Mouse (Mus musculus) midbrain, postnatal 0 days (tissue): ENCODE measurements at regions not wholly inside any gene's neighbourhood (a gene's known extent, or its start where the extent isn't known, plus 50 kb on each side); places are given as distances from the start of the nearest gene placed in this dataset.
A peak's percentile ranks its signal among the peaks of the same experiment; 100 is the strongest.

Experiments used
- ATAC-seq: fragments of 200-750 bp; cut with Nextera tagmentation; 2 replicates; pipeline ENCODE4 v1.8.0; 2017; ENCODE audit warnings: moderate number of reproducible peaks, mild to moderate bottlenecking, moderate TSS enrichment, moderate library complexity; ENCODE audit not compliant: low FRiP score
- DNase-seq: peaks from one replicate; pipeline ENCODE4 v3.0.0-alpha.2; 2015; ENCODE audit warnings: low spot score
- H3K27ac ChIP-seq: fragments of 300-500 bp; sonication (generic); 2 replicates; pipeline ENCODE4 v1.5.1; 2014; ENCODE audit warnings: low read depth, mild to moderate bottlenecking, low read length, mixed read lengths
- H3K27me3 ChIP-seq: fragments of 300-500 bp; sonication (generic); 2 replicates; pipeline ENCODE4 v1.6.1; 2014; ENCODE audit warnings: low read length, control low read depth, mixed read lengths; ENCODE audit not compliant: insufficient read depth
- H3K36me3 ChIP-seq: fragments of 300-500 bp; sonication (generic); 2 replicates; pipeline ENCODE4 v1.6.1; 2014; ENCODE audit warnings: low read length, control low read depth, mixed read lengths; ENCODE audit not compliant: insufficient read depth
- H3K4me1 ChIP-seq: fragments of 300-500 bp; sonication (generic); 2 replicates; pipeline ENCODE4 v1.6.1; 2014; ENCODE audit warnings: mild to moderate bottlenecking, control low read depth, antibody characterized with exemption, low read length, mixed read lengths; ENCODE audit not compliant: insufficient read depth
- H3K4me2 ChIP-seq: fragments of 300-500 bp; sonication (generic); 2 replicates; pipeline ENCODE4 v1.6.1; 2014; ENCODE audit warnings: low read depth, mild to moderate bottlenecking, low read length, mixed read lengths; ENCODE audit not compliant: poor library complexity, severe bottlenecking
- H3K4me3 ChIP-seq: fragments of 300-500 bp; sonication (generic); 2 replicates; pipeline ENCODE4 v1.5.1; 2014; ENCODE audit warnings: low read depth, mild to moderate bottlenecking, low read length, moderate library complexity
- H3K9ac ChIP-seq: fragments of 300-500 bp; sonication (generic); replicated peaks from 2 replicates; pipeline ENCODE4 v1.6.1; 2014; ENCODE audit warnings: mild to moderate bottlenecking, low read length, moderate library complexity, mixed read lengths; ENCODE audit not compliant: poor library complexity, severe bottlenecking
- H3K9me3 ChIP-seq: fragments of 300-500 bp; sonication (generic); 2 replicates; pipeline ENCODE4 v1.6.1; 2016; ENCODE audit warnings: low read length, control low read depth
- CTCF ChIP-seq: IDR thresholded peaks from 2 replicates; pipeline ENCODE4 v1.5.1; 2016; ENCODE audit warnings: antibody characterized with exemption, mild to moderate bottlenecking
- WGBS: fragments of 180-500 bp; shearing (Covaris S2); extraction: QIAGEN DNeasy Blood & Tissue Kit; methylation state at CpG from one replicate; pipeline ENCODE4 v1.1.7; 2014; 5-methylcytosine and 5-hydroxymethylcytosine counted together

DNA sequence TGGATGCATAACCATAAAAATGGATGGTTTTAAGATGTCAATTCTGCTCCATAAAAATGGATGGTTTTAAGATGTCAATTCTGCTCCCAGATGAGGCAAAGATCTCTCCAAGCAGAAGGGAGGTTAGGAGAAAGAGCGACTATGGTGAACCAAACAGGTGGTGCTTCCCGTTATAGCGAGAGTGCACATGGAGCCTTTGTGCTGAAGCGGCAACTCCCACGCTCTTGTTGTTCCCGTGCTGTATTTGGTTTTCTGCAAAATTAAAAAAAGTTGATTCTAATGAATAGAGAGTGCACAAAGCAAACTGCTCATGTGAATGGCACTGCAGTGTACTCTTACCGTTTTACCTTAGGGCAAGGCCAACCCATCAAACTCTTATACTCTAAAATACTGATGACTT is 497.5 kb upstream of the Nbea start:
- Histone ChIP-seq H3K27me3 (no peaks in the 10 kb centered on the region), H3K9me3 (no peaks in the 10 kb centered on the region), H3K36me3 (no peaks in the 10 kb centered on the region), H3K4me3 (no peak overlapping the region), H3K4me1 (no peaks in the 10 kb centered on the region), H3K4me2 (no peak overlapping the region), H3K27ac (no peak overlapping the region), H3K9ac (no peak overlapping the region)
- DNase-seq (no peak), ATAC-seq (no peak)
- no peak for TF ChIP-seq CTCF
- WGBS: 98% methylated on average over 7 of the region's 7 CpGs

DNA sequence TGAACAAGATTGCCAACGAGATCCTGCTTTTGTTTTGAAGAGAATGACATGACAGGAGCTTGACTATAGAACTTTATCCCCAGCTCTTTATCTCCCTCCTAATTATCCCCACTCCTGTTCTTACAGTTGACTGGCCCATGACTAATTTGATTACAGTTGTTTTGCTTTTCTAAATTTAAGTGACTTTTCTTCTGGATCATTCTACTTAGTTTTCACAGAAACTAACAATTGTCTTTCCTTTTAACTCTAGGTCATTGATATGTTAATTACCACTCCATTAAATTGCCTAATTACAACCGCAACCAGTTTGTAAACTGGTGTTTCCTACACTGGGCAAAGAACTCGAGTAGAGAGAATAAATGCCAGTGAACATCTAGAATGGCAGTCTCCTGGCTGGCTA is 485.3 kb upstream of the Nbea start:
- Histone ChIP-seq H3K9me3 (no peaks in the 10 kb centered on the region), H3K27me3 (no peaks in the 10 kb centered on the region), H3K4me1 (no peaks in the 10 kb centered on the region), H3K36me3 (no peaks in the 10 kb centered on the region), H3K9ac (no peak overlapping the region), H3K4me3 (no peak overlapping the region), H3K27ac (no peak overlapping the region), H3K4me2 (no peak overlapping the region)
- WGBS: 15% methylated on average over 3 of the region's 3 CpGs
- DNase-seq: peak; percentile 38
- no peak for TF ChIP-seq CTCF
- no peak for ATAC-seq

DNA sequence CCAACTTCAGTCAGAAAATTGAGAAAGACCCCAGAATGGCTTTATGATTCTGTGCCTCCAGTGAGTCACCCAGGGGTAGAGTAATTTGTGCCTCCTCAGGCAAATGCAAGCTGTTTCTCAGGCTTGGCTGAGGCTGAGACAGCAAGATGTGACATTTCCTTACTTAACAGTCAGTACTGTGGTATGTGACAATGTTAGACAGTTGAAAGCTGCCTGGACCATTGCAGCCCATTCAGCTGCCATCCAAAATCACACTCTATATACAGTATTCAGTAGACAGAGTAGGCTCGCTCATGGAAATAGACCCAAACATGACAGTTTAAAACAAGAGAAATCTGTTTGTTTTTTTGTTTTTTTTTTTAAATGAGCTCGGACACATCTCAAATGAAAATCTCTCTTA is 477.1 kb upstream of the Nbea start:
- Histone ChIP-seq H3K27ac (no peak overlapping the region), H3K4me3 (no peak overlapping the region), H3K27me3 (no peaks in the 10 kb centered on the region), H3K9ac (no peak overlapping the region), H3K4me2 (no peak overlapping the region), H3K36me3 (no peaks in the 10 kb centered on the region), H3K9me3 (no peaks in the 10 kb centered on the region), H3K4me1 (no peaks in the 10 kb centered on the region)
- TF ChIP-seq CTCF: no peak
- 89% methylated on average over 2 of the region's 2 CpGs for WGBS
- ATAC-seq (no peak), DNase-seq (no peak)

DNA sequence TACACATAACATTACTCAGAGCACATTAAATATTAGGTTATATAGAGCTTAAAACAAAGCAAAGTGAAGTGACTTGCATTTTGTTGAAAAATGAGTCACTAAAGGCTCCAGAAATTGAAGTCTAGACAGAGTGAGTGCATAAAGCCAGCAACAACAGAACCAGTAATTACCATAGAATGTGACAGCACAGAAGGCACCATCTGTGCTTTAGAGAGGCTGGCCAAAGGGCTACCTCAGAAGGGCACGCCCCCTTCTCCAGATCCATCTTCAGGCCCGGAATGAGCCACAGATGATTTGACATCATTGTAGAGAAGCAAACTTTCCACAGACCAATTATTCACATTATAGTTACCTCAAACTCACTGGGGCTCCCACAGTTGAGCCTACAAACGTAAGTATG is 463.8 kb upstream of the Nbea start:
- Histone ChIP-seq H3K27ac (no peak overlapping the region), H3K9me3 (no peaks in the 10 kb centered on the region), H3K4me2 (no peak overlapping the region), H3K9ac (no peak overlapping the region), H3K27me3 (no peaks in the 10 kb centered on the region), H3K4me3 (no peak overlapping the region), H3K36me3 (no peaks in the 10 kb centered on the region), H3K4me1 (no peaks in the 10 kb centered on the region)
- DNase-seq (peak; percentile 52), ATAC-seq (no peak)
- WGBS: 82% methylated on average over 3 of the region's 3 CpGs
- TF ChIP-seq CTCF: no peak
